ENCODE assay signal across 8 mouse cellular contexts in genomic region chr9:4795544-4796288, GRCm38 (mm10). TPM values are rescaled to one million over a fixed set of nuclear protein-coding genes. Genes with fewer than 3 reads are reported as not detected.
A peak's percentile ranks its signal among the peaks of the same experiment; 100 is the strongest.
DNase-seq lines count a peak whose midpoint lies in the region; ATAC-seq and TF ChIP-seq lines count a peak whose summit lies in the region.

TSS of gene Gria4 (minus strand) at chr9:4796234.

- peaks cover 18% of the 10 kb centered on the region for H3K4me1 ChIP-seq in E14TG2a.4 (replicated peaks; ENCODE audit: low read depth, low read length)
- H3K4me1 ChIP-seq in embryonic facial prominence, embryonic 13.5 days = no peaks in the 10 kb centered on the region
- H3K4me1 ChIP-seq in hindbrain, embryonic 12.5 days = no peaks in the 10 kb centered on the region
- no peaks in the 10 kb centered on the region for H3K4me1 ChIP-seq in neural tube, embryonic 11.5 days (ENCODE audit: control insufficient read depth, insufficient read depth, low read length)

- H3K4me3 ChIP-seq in E14TG2a.4 (replicated peaks; ENCODE audit: low read length) = peak within 1 kb of the TSS; percentile 85
- peak within 1 kb of the TSS; percentile 61 for H3K4me3 ChIP-seq in embryonic facial prominence, embryonic 13.5 days
- H3K4me3 ChIP-seq in hindbrain, embryonic 12.5 days = peak within 1 kb of the TSS; percentile 66
- peak within 1 kb of the TSS; percentile 62 for H3K4me3 ChIP-seq in neural tube, embryonic 11.5 days (ENCODE audit: low read depth, low read length)

- WGBS in embryonic facial prominence, embryonic 13.5 days = under 1% methylated on average over 46 of the region's 46 CpGs
- WGBS in hindbrain, embryonic 12.5 days = under 1% methylated on average over 45 of the region's 46 CpGs
- 0% methylated on average over 45 of the region's 46 CpGs for WGBS in neural tube, embryonic 11.5 days

- DNase-seq in adrenal gland, adult 2 months = peak; percentile 14
- peak; percentile 65 to 72 for DNase-seq in left cerebral cortex, adult 8-10 months (ENCODE audit: low spot score in 2 of 2)
- DNase-seq in neural tube, embryonic 11.5 days (ENCODE audit: low spot score) = peak; percentile 88
- peak; percentile 6 to 17 for DNase-seq in urinary bladder, postnatal 36 days (ENCODE audit: low spot score in 2 of 2)
- DNase-seq in lung, postnatal 10 days = no peak

- H3K36me3 ChIP-seq in E14TG2a.4 (ENCODE audit: insufficient read depth, low read length) = no peaks in the 10 kb centered on the region
- H3K36me3 ChIP-seq in embryonic facial prominence, embryonic 13.5 days = no peaks in the 10 kb centered on the region
- no peaks in the 10 kb centered on the region for H3K36me3 ChIP-seq in hindbrain, embryonic 12.5 days
- no peaks in the 10 kb centered on the region for H3K36me3 ChIP-seq in neural tube, embryonic 11.5 days (ENCODE audit: control insufficient read depth, insufficient read depth, low read length)

- no peak within 1 kb of the TSS; the same call in 1 of the 2 replicates for H3K27ac ChIP-seq in embryonic facial prominence, embryonic 13.5 days
- peak within 1 kb of the TSS; percentile 94 for H3K27ac ChIP-seq in hindbrain, embryonic 12.5 days
- H3K27ac ChIP-seq in neural tube, embryonic 11.5 days (ENCODE audit: low read depth, low read length) = peak within 1 kb of the TSS; percentile 21; the same call in 1 of the 2 replicates

- ATAC-seq in embryonic facial prominence, embryonic 13.5 days (ENCODE audit: insufficient number of reproducible peaks, insufficient read depth, low FRiP score, low TSS enrichment, low read depth) = peak; percentile 84
- peak; percentile 98 for ATAC-seq in hindbrain, embryonic 12.5 days (ENCODE audit: low FRiP score)
- ATAC-seq in neural tube, embryonic 11.5 days (ENCODE audit: insufficient read depth, low FRiP score, low TSS enrichment) = peak; percentile 95

- peak within 1 kb of the TSS; percentile 95 for H3K4me2 ChIP-seq in embryonic facial prominence, embryonic 13.5 days
- peak within 1 kb of the TSS; percentile 76 for H3K4me2 ChIP-seq in hindbrain, embryonic 12.5 days (replicated peaks)
- H3K4me2 ChIP-seq in neural tube, embryonic 11.5 days (ENCODE audit: low read depth) = peak within 1 kb of the TSS; percentile 59

- peak within 1 kb of the TSS; percentile 71 for H3K9ac ChIP-seq in embryonic facial prominence, embryonic 13.5 days
- peak within 1 kb of the TSS; percentile 79 for H3K9ac ChIP-seq in hindbrain, embryonic 12.5 days
- peak within 1 kb of the TSS; percentile 61 for H3K9ac ChIP-seq in neural tube, embryonic 11.5 days (ENCODE audit: low read length)

- no peaks in the 10 kb centered on the region for H3K9me3 ChIP-seq in E14TG2a.4 (ENCODE audit: low read length)
- no peaks in the 10 kb centered on the region for H3K9me3 ChIP-seq in embryonic facial prominence, embryonic 13.5 days
- H3K9me3 ChIP-seq in hindbrain, embryonic 12.5 days (replicated peaks) = no peaks in the 10 kb centered on the region
- H3K9me3 ChIP-seq in neural tube, embryonic 11.5 days (ENCODE audit: control insufficient read depth, low read length) = no peaks in the 10 kb centered on the region

- TF ChIP-seq CTCF in E14TG2a.4 (conservative IDR thresholded peaks at IDR 0.05; ENCODE audit: low read length) = no peak

- H3K27me3 ChIP-seq in E14TG2a.4 (ENCODE audit: insufficient read depth, low read length) = peaks cover 26% of the 10 kb centered on the region
- no peaks in the 10 kb centered on the region for H3K27me3 ChIP-seq in embryonic facial prominence, embryonic 13.5 days
- H3K27me3 ChIP-seq in hindbrain, embryonic 12.5 days = no peaks in the 10 kb centered on the region
- H3K27me3 ChIP-seq in neural tube, embryonic 11.5 days (ENCODE audit: control insufficient read depth, insufficient read depth, low read length) = no peaks in the 10 kb centered on the region

RNA-seq across cellular contexts. Expression of gene Gria4, which starts in this region (rescaled TPM):
- 1 to 10 TPM; 1.9 TPM for total RNA-seq in adrenal gland, adult 2 months (2021)
- polyA plus RNA-seq in adrenal gland, adult 2 months (2012; rRNA removed) = 0.11 and 0.29 TPM in 2 replicates
- 2.7 and 3.3 TPM in 2 replicates for polyA plus RNA-seq in embryonic facial prominence, embryonic 13.5 days (2015; fragmentation: Nextera tagmentation; extraction: Ambion mirVana)
- polyA plus RNA-seq in hindbrain, embryonic 12.5 days (2016; fragmentation: Nextera tagmentation; extraction: Ambion mirVana) = 15.6 and 16.4 TPM in 2 replicates
- total RNA-seq in left cerebral cortex, adult 8-10 months (2022) = 10 to 100 TPM; 85.6 to 95.9 (median 91.1) TPM
- polyA plus RNA-seq in neural tube, embryonic 11.5 days (2014; fragmentation: Nextera tagmentation; extraction: Ambion mirVana) = 5.6 and 7.8 TPM in 2 replicates

Comparison
In these comparisons a context has a peak if more than half of its experiments do, and no peak if none do; other contexts are left out.
1. RNA of gene Gria4 (total RNA-seq): 85.6 to 95.9 TPM in left cerebral cortex, adult 8-10 months; 1.9 TPM in adrenal gland, adult 2 months; every median in the first group is over 10 times any median in the second.
2. Peak in every context shown above with its lines, with median percentiles within 50 percentile points of each other: H3K4me3 ChIP-seq, ATAC-seq, H3K4me2 ChIP-seq and H3K9ac ChIP-seq.